Mouse (Mus musculus) kidney, adult 9 months (tissue): ENCODE measurements around the gene Zfp423.
"Not testable (repeated sequence)": the region's sequence is repeated elsewhere in the genome, so short reads cannot be mapped to it uniquely, and the experiment has no call there.

Experiments used
- DNase-seq: peaks from one replicate; pipeline ENCODE4 v3.0.0; 2022

The Zfp423 gene

GRCm38 (mm10) chr8:87895203-87896041 is 64.0 kb downstream of the Zfp423 start:
- no peak for DNase-seq

- no peak for DNase-seq
These were observed 65.1 kb downstream of the Zfp423 start for GRCm38 (mm10) chr8:87894287-87894686.

GRCm38 (mm10) chr8:87893547-87893946 is 65.8 kb downstream of the Zfp423 start:
- DNase-seq: peak; percentile 12

GRCm38 (mm10) chr8:87892891-87893290 is 66.5 kb downstream of the Zfp423 start:
- DNase-seq: no peak

GRCm38 (mm10) chr8:87891884-87892283 is 67.5 kb downstream of the Zfp423 start:
- DNase-seq: peak; percentile 25

- no peak for DNase-seq
These were observed 71.4 kb downstream of the Zfp423 start for GRCm38 (mm10) chr8:87887956-87888355.

GRCm38 (mm10) chr8:87881088-87881487 is 78.3 kb downstream of the Zfp423 start:
- DNase-seq: no peak

- no peak for DNase-seq
These were observed 83.5 kb downstream of the Zfp423 start for GRCm38 (mm10) chr8:87875852-87876251.

GRCm38 (mm10) chr8:87875452-87875851 is 83.9 kb downstream of the Zfp423 start:
- DNase-seq: peak; percentile 43

- no peak for DNase-seq
These were observed 86.3 kb downstream of the Zfp423 start for GRCm38 (mm10) chr8:87872987-87873550.

GRCm38 (mm10) chr8:87872356-87872930 is 87.0 kb downstream of the Zfp423 start:
- no peak for DNase-seq

- no peak for DNase-seq
These were observed 92.8 kb downstream of the Zfp423 start for GRCm38 (mm10) chr8:87866586-87866985.

- no peak for DNase-seq
These were observed 95.2 kb downstream of the Zfp423 start for GRCm38 (mm10) chr8:87864236-87864635.

GRCm38 (mm10) chr8:87863128-87863527 is 96.3 kb downstream of the Zfp423 start:
- DNase-seq: no peak

- peak; percentile 11 for DNase-seq
These were observed 97.7 kb downstream of the Zfp423 start for GRCm38 (mm10) chr8:87861718-87862117.

GRCm38 (mm10) chr8:87860905-87861304 is 98.5 kb downstream of the Zfp423 start:
- DNase-seq: no peak

- no peak for DNase-seq
These were observed 107.5 kb downstream of the Zfp423 start for GRCm38 (mm10) chr8:87851871-87852270.

- DNase-seq: no peak
These were observed 108.0 kb downstream of the Zfp423 start for GRCm38 (mm10) chr8:87851380-87851779.

- no peak for DNase-seq
These were observed 110.6 kb downstream of the Zfp423 start for GRCm38 (mm10) chr8:87848836-87849235.

GRCm38 (mm10) chr8:87847796-87848195 is 111.6 kb downstream of the Zfp423 start:
- DNase-seq: no peak

- DNase-seq: not testable (repeated sequence)
These were observed 117.3 kb downstream of the Zfp423 start for GRCm38 (mm10) chr8:87842096-87842495.

GRCm38 (mm10) chr8:87837266-87837665 is 122.1 kb downstream of the Zfp423 start:
- no peak for DNase-seq

GRCm38 (mm10) chr8:87836866-87837265 is 122.5 kb downstream of the Zfp423 start:
- peak; percentile 8 for DNase-seq

- no peak for DNase-seq
These were observed 123.5 kb downstream of the Zfp423 start for GRCm38 (mm10) chr8:87835924-87836323.
